ENCODE assay signal across 8 mouse cellular contexts in the genomic region with DNA sequence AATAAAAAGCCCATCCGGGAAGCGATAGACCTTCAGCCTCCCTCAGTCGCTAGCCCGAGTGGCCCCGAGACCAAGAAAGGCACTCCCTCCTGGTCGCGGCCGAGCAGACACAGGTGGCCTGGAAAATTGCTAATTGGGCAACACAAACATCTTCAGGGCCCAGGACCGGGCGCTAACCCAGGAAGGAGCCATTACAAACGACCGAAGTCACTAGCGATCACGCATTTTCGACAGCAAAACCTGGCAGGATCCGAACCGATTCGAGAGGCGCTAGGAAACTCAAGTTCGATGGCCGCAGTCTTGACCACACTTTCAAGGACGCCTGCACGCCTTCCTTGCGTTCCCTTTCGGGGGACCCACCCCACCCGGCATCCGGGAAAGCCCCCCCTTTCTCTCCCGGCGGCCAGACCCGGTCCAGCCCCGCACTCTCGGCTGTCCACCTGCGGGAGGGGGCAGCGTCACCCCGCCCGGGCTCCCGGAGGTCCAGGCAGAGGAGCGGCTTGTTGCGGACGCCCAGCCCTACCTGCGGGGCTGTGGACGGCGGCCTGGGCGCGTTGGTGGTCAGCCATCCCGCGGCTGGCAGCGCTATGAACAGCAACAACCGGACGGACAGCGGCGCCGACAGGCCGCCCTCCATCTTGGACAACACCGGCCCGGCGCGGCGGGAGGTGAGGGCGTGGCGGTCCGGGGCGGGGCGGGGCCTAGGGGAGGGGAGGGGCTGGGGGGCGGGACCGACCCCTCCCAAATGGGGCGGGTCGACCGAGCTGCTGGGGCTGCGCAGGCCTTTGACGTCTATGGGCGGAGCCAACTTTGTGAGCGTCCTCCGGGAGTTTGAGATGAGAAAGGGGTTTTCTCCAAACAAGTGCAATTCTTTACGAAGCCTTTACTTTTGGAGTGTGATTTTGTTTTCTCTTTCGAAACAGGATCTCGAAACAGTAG. TPM values are rescaled to one million over a fixed set of nuclear protein-coding genes. Genes with fewer than 3 reads are reported as not detected.
DNase-seq lines count a peak whose midpoint lies in the region; ATAC-seq lines count a peak whose summit lies in the region.

No protein-coding gene starts in this region.

- peak overlapping the region; percentile 89 for H3K9ac ChIP-seq in intestine, embryonic 16.5 days (ENCODE audit: low read depth, low read length)

- H3K4me3 ChIP-seq in intestine, embryonic 16.5 days (ENCODE audit: low read length), result peak overlapping the region; percentile 99

- no peaks in the 10 kb centered on the region for H3K36me3 ChIP-seq in intestine, embryonic 16.5 days (ENCODE audit: control insufficient read depth, insufficient read depth, low read length)

- peak; percentile 86 for DNase-seq in adrenal gland, adult 8-10 months
- peak; percentile 81 for DNase-seq in embryo, embryonic 11.5 days (ENCODE audit: low read depth, low spot score)
- peak; percentile 76 to 87 for DNase-seq in gastrocnemius, postnatal 4 days (ENCODE audit: low spot score in 2 of 2)
- peak; percentile 83 to 89 for DNase-seq in left cerebral cortex, postnatal 25 days (ENCODE audit: low spot score in 2 of 2)
- peak; percentile 90 for DNase-seq in mesoderm, embryonic 11.5 days (ENCODE audit: low read depth, low spot score)
- DNase-seq in right cerebral cortex, postnatal 25 days, result peak; percentile 85
- peak; percentile 79 to 88 for DNase-seq in urinary bladder, postnatal 36 days (ENCODE audit: low spot score in 2 of 2)

- no peaks in the 10 kb centered on the region for H3K9me3 ChIP-seq in intestine, embryonic 16.5 days (ENCODE audit: control insufficient read depth, low read length)

- peak overlapping the region; percentile 78 for H3K27ac ChIP-seq in intestine, embryonic 16.5 days (ENCODE audit: low read length)

- peak; percentile 93 for ATAC-seq in intestine, embryonic 16.5 days

- H3K4me2 ChIP-seq in intestine, embryonic 16.5 days (ENCODE audit: low read depth, low read length), result peak overlapping the region; percentile 74

- H3K4me1 ChIP-seq in intestine, embryonic 16.5 days (ENCODE audit: control insufficient read depth, insufficient read depth, low read length), result 0 out of 2 replicates have a peak, but pooled peaks cover 3% of the 10 kb centered on the region

- H3K27me3 ChIP-seq in intestine, embryonic 16.5 days (replicated peaks; ENCODE audit: control insufficient read depth, insufficient read depth, low read length), result no peaks in the 10 kb centered on the region

- WGBS in intestine, embryonic 16.5 days, result under 1% methylated on average over 70 of the region's 77 CpGs

- intact Hi-C loops in left cerebral cortex, postnatal 25 days (cut with DNase I), result no loop called here

RNA-seq across cellular contexts. Expression of gene Ginm1, which starts 12.1 kb away (rescaled TPM):
- 100 to 1,000 TPM; 159 to 252 (median 205) TPM for total RNA-seq in adrenal gland, adult 8-10 months (2022)
- total RNA-seq in gastrocnemius, postnatal 4 days (2021), result 10 to 100 TPM; 55.6 to 61.6 TPM
- polyA plus RNA-seq in intestine, embryonic 16.5 days (2015; fragmentation: Nextera tagmentation; extraction: Ambion mirVana), result 70.3 and 71.2 TPM in 2 replicates
- 10 to 100 TPM; 15.8 to 19.0 TPM for total RNA-seq in left cerebral cortex, postnatal 25 days (2021)

RNA-seq across cellular contexts. Expression of gene Ppil4, which starts 12.2 kb away (rescaled TPM):
- 10 to 100 TPM; 22.4 to 34.8 (median 27.5) TPM for total RNA-seq in adrenal gland, adult 8-10 months (2022)
- 10 to 100 TPM; 16.3 to 22.9 TPM for total RNA-seq in gastrocnemius, postnatal 4 days (2021)
- polyA plus RNA-seq in intestine, embryonic 16.5 days (2015; fragmentation: Nextera tagmentation; extraction: Ambion mirVana), result 24.9 and 28.1 TPM in 2 replicates
- total RNA-seq in left cerebral cortex, postnatal 25 days (2021), result 10 to 100 TPM; 32.9 to 33.7 TPM

RNA-seq across cellular contexts. Expression of gene Zc3h12d, which starts 51.8 kb away (rescaled TPM):
- total RNA-seq in adrenal gland, adult 8-10 months (2022), result under 1 TPM; 0.24 to 0.95 (median 0.58) TPM
- total RNA-seq in gastrocnemius, postnatal 4 days (2021), result under 1 TPM; 0.16 to 0.22 TPM
- 0.67 and 0.78 TPM in 2 replicates for polyA plus RNA-seq in intestine, embryonic 16.5 days (2015; fragmentation: Nextera tagmentation; extraction: Ambion mirVana)
- under 1 TPM; 0.11 to 0.14 TPM for total RNA-seq in left cerebral cortex, postnatal 25 days (2021)

RNA-seq across cellular contexts. Expression of gene Katna1, which starts 54.7 kb away (rescaled TPM):
- total RNA-seq in adrenal gland, adult 8-10 months (2022), result 10 to 100 TPM; 32.4 to 35.4 (median 32.6) TPM
- total RNA-seq in gastrocnemius, postnatal 4 days (2021), result 10 to 100 TPM; 19.7 to 21.9 TPM
- polyA plus RNA-seq in intestine, embryonic 16.5 days (2015; fragmentation: Nextera tagmentation; extraction: Ambion mirVana), result 54.2 and 60.4 TPM in 2 replicates
- 10 to 100 TPM; 15.6 to 16.3 TPM for total RNA-seq in left cerebral cortex, postnatal 25 days (2021)

Comparison
In these comparisons a context has a peak if more than half of its experiments do, and no peak if none do; other contexts are left out.
1. Peak in every context shown above with its lines: DNase-seq, ATAC-seq, H3K4me3 ChIP-seq and H3K27ac ChIP-seq.